Mouse (Mus musculus): ENCODE measurements around the gene Trmt10a. TPM values are rescaled to one million over a fixed set of nuclear protein-coding genes. Genes with fewer than 3 reads are reported as not detected.

Trmt10a gene
- 8.8 and 11.0 TPM in 2 replicates for polyA plus RNA-seq (2016; fragmentation: Nextera tagmentation; extraction: Ambion mirVana)

GRCm38 (mm10) chr3:138143315-138144059 lies at the start of gene Trmt10a:
TSS of gene Trmt10a (plus strand) at chr3:138143448.
- peak within 1 kb of the TSS; percentile 82 for H3K9ac ChIP-seq
- peak within 1 kb of the TSS; percentile 83 for H3K4me2 ChIP-seq
- peak within 1 kb of the TSS; percentile 98 for H3K27ac ChIP-seq
- ATAC-seq = peak; percentile 94
- H3K36me3 ChIP-seq = peaks cover 6% of the 10 kb centered on the region; the same call in 1 of the 2 replicates
- H3K4me1 ChIP-seq = peaks cover 4% of the 10 kb centered on the region
- WGBS (ENCODE audit: insufficient replicate concordance) = under 1% methylated on average over 70 of the region's 70 CpGs
- no peaks in the 10 kb centered on the region for H3K9me3 ChIP-seq (replicated peaks)
- peak within 1 kb of the TSS; percentile 77 for H3K4me3 ChIP-seq
- H3K27me3 ChIP-seq (replicated peaks) = no peaks in the 10 kb centered on the region

DNA sequence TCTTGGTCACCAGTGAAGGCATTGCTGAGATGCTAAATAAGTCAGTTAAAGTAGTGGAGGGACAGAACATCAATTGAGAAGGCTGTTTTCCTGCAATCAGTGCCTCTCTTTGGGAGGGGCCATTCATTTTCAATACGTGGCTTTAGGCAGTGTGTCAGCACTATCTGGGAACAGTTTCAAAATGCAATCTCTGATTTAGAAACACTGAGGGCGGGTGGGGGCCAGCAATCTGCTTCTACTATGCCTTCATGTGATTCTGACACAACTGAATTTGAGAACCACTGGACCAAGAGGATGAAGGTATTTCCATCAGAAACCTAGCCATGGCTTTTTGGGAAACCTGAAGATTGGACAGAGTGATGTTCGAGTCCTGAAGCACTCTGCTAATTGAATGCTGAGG lies 47.9 kb upstream of the Trmt10a start:
- ATAC-seq = no peak
- 54% methylated on average over 3 of the region's 3 CpGs for WGBS (ENCODE audit: insufficient replicate concordance)
- H3K27me3 ChIP-seq (replicated peaks) = no peaks in the 10 kb centered on the region
- H3K4me3 ChIP-seq = no peak overlapping the region
- H3K9ac ChIP-seq = no peak overlapping the region
- H3K9me3 ChIP-seq (replicated peaks) = no peaks in the 10 kb centered on the region
- H3K4me2 ChIP-seq = no peak overlapping the region
- peaks cover 12% of the 10 kb centered on the region for H3K36me3 ChIP-seq
- no peak overlapping the region for H3K27ac ChIP-seq
- no peaks in the 10 kb centered on the region for H3K4me1 ChIP-seq

DNA sequence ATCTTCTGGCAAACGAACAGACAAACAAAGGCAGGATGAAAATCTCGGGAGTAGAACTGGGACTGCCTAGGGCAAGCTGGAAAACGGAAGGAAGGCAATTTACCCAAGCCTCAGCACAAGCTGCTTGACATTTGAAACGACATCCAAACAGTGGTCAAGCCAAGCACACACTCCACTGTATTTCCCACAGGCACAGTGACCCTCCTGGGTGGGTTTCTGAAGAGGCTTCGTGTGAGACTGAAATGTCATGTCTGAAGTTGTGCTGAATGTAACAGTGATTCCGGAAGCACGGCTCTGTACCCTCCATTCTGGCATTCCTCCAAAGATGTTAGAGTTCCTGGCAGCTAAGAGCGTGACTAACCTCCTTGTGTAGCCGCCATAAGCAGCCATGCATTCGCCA lies 47.5 kb upstream of the Trmt10a start:
- H3K9me3 ChIP-seq (replicated peaks) = no peaks in the 10 kb centered on the region
- peaks cover 12% of the 10 kb centered on the region for H3K36me3 ChIP-seq
- no peak overlapping the region for H3K4me3 ChIP-seq
- no peaks in the 10 kb centered on the region for H3K4me1 ChIP-seq
- no peak for ATAC-seq
- no peak overlapping the region for H3K9ac ChIP-seq
- no peak overlapping the region for H3K27ac ChIP-seq
- no peak overlapping the region for H3K4me2 ChIP-seq
- no peaks in the 10 kb centered on the region for H3K27me3 ChIP-seq (replicated peaks)
- 62% methylated on average over 10 of the region's 10 CpGs for WGBS (ENCODE audit: insufficient replicate concordance)

- H3K4me3 ChIP-seq = no peak overlapping the region
- H3K9me3 ChIP-seq (replicated peaks) = no peaks in the 10 kb centered on the region
- no peak overlapping the region for H3K9ac ChIP-seq
- no peaks in the 10 kb centered on the region for H3K27me3 ChIP-seq (replicated peaks)
- peaks cover 12% of the 10 kb centered on the region for H3K36me3 ChIP-seq
- ATAC-seq = no peak
- WGBS (ENCODE audit: insufficient replicate concordance) = 76% methylated on average over 19 of the region's 19 CpGs
- no peak overlapping the region for H3K27ac ChIP-seq
- H3K4me1 ChIP-seq = no peaks in the 10 kb centered on the region
- no peak overlapping the region for H3K4me2 ChIP-seq
These were observed 46.8 kb upstream of the Trmt10a start for GRCm38 (mm10) chr3:138096263-138097028.

GRCm38 (mm10) chr3:138097718-138098117 lies 45.5 kb upstream of the Trmt10a start:
- ATAC-seq = no peak
- peaks cover 12% of the 10 kb centered on the region for H3K36me3 ChIP-seq
- no peaks in the 10 kb centered on the region for H3K9me3 ChIP-seq (replicated peaks)
- H3K4me1 ChIP-seq = no peaks in the 10 kb centered on the region
- WGBS (ENCODE audit: insufficient replicate concordance) = 61% methylated on average over 1 of the region's 1 CpGs
- no peak overlapping the region for H3K4me2 ChIP-seq
- no peak overlapping the region for H3K4me3 ChIP-seq
- H3K9ac ChIP-seq = no peak overlapping the region
- no peaks in the 10 kb centered on the region for H3K27me3 ChIP-seq (replicated peaks)
- H3K27ac ChIP-seq = no peak overlapping the region

DNA sequence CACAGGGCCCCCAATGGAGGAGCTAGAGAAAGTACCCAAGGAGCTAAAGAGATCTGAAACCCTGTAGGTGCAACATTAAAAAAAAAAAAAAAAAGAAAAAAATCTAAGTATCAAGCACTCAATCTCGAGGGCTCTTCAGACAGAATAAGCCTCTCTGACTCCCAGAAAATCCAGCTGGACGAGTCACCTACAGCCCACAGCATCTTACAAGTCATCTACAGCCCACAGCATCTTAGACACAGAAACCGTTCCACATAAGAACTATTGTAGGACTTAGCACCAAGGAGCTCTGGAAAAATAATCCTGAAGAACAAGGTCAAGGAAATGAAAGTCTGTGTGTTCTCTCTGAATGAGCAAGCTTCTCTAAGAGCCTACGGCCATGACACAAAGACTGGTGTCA lies 41.3 kb upstream of the Trmt10a start:
- Histone ChIP-seq H3K4me3 (no peak overlapping the region), H3K27ac (no peak overlapping the region), H3K9ac (no peak overlapping the region), H3K36me3 (peaks cover 5% of the 10 kb centered on the region; the same call in 1 of the 2 replicates), H3K4me1 (no peaks in the 10 kb centered on the region), H3K27me3 (replicated peaks) (no peaks in the 10 kb centered on the region), H3K4me2 (no peak overlapping the region), H3K9me3 (replicated peaks) (no peaks in the 10 kb centered on the region)
- 67% methylated on average over 4 of the region's 4 CpGs for WGBS (ENCODE audit: insufficient replicate concordance)
- no peak for ATAC-seq

GRCm38 (mm10) chr3:138103690-138104089 lies 39.6 kb upstream of the Trmt10a start:
- H3K36me3 ChIP-seq = peaks cover 1% of the 10 kb centered on the region; the same call in 1 of the 2 replicates
- 64% methylated on average over 4 of the region's 4 CpGs for WGBS (ENCODE audit: insufficient replicate concordance)
- no peaks in the 10 kb centered on the region for H3K4me1 ChIP-seq
- H3K27ac ChIP-seq = no peak overlapping the region
- H3K4me2 ChIP-seq = no peak overlapping the region
- no peaks in the 10 kb centered on the region for H3K9me3 ChIP-seq (replicated peaks)
- no peak overlapping the region for H3K4me3 ChIP-seq
- no peak overlapping the region for H3K9ac ChIP-seq
- no peak for ATAC-seq
- H3K27me3 ChIP-seq (replicated peaks) = no peaks in the 10 kb centered on the region

DNA sequence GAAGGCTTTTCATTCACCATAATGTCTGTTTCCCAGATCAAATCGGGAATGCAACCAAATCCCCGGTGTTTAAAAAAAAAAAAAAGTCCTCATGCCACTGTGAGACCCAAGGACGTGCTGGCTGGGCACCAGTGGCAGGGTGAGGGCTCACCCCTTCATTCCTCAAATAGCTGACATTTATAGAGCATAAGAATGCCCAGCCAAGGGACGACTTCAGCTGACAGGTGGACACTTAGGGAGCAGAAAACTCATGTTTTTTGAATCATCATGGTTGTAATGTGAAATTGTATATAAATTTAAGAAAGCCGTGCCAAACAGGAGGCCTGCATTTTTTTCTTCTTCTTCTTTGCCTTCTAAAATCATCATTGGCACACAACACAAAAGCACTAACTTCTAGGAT lies 38.2 kb upstream of the Trmt10a start:
- no peaks in the 10 kb centered on the region for H3K9me3 ChIP-seq (replicated peaks)
- no peaks in the 10 kb centered on the region for H3K27me3 ChIP-seq (replicated peaks)
- H3K36me3 ChIP-seq = no peaks in the 10 kb centered on the region
- H3K9ac ChIP-seq = no peak overlapping the region
- H3K4me2 ChIP-seq = no peak overlapping the region
- 61% methylated on average over 5 of the region's 5 CpGs for WGBS (ENCODE audit: insufficient replicate concordance)
- no peak overlapping the region for H3K4me3 ChIP-seq
- no peaks in the 10 kb centered on the region for H3K4me1 ChIP-seq
- no peak for ATAC-seq
- H3K27ac ChIP-seq = no peak overlapping the region

DNA sequence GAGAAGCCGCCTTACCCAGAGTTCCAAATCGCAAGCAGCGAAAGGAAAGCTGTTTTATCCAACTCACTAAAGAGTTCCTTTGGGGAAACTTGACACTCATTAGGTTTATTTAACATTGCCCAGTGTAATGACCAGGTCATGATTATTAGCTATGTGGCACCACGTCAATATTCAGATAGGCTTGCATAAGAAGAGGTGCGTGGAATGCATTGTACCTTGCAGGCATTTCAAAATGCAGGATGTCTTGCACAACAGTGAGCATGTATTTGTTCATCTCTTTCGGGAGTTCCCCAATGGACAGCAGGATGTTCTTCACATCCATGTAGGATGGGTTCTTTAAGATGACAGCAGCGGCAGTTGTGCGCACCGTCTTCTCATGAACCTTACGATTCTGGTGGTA lies 36.4 kb upstream of the Trmt10a start:
- H3K4me2 ChIP-seq = no peak overlapping the region
- ATAC-seq = no peak
- 84% methylated on average over 10 of the region's 10 CpGs for WGBS (ENCODE audit: insufficient replicate concordance)

GRCm38 (mm10) chr3:138110910-138111782 lies 32.1 kb upstream of the Trmt10a start:
- H3K36me3 ChIP-seq = peaks cover 9% of the 10 kb centered on the region
- peak; percentile 37 for ATAC-seq
- H3K4me3 ChIP-seq = no peak overlapping the region
- no peak overlapping the region for H3K9ac ChIP-seq
- no peak overlapping the region for H3K4me2 ChIP-seq
- H3K9me3 ChIP-seq (replicated peaks) = no peaks in the 10 kb centered on the region
- no peak overlapping the region for H3K27ac ChIP-seq
- WGBS (ENCODE audit: insufficient replicate concordance) = 77% methylated on average over 19 of the region's 19 CpGs
- H3K4me1 ChIP-seq = no peaks in the 10 kb centered on the region
- H3K27me3 ChIP-seq (replicated peaks) = no peaks in the 10 kb centered on the region

More for the DNA sequence above, 36.4 kb upstream of the Trmt10a start:
- Histone ChIP-seq H3K9me3 (replicated peaks) (no peaks in the 10 kb centered on the region), H3K27ac (no peak overlapping the region), H3K4me1 (no peaks in the 10 kb centered on the region), H3K27me3 (replicated peaks) (no peaks in the 10 kb centered on the region), H3K36me3 (peaks cover 6% of the 10 kb centered on the region), H3K4me3 (no peak overlapping the region), H3K9ac (no peak overlapping the region)

DNA sequence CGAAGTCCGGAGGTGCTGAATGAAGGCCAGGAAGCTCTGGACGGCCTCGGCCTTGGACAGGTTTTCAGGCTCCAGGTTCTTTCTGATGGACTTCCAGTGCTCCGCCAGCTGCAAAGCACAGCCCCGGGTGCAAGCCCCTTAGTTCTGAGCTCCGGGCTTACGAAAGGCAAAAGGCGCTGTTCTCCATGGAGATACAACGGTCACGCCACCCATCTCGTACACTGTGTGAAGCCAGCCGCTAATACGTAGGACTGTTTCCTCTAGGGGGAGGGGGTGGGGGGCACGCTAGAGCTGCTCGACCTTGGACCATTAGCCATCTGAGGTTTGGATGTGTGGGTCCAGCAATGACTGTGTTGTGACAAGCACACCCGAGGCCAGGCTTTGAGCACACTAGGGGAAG lies 29.1 kb upstream of the Trmt10a start:
- Histone ChIP-seq H3K27me3 (replicated peaks) (no peaks in the 10 kb centered on the region), H3K36me3 (peaks cover 12% of the 10 kb centered on the region), H3K4me1 (no peaks in the 10 kb centered on the region), H3K9ac (no peak overlapping the region), H3K4me2 (no peak overlapping the region), H3K9me3 (replicated peaks) (no peaks in the 10 kb centered on the region), H3K27ac (no peak overlapping the region), H3K4me3 (no peak overlapping the region)
- WGBS (ENCODE audit: insufficient replicate concordance) = 75% methylated on average over 17 of the region's 17 CpGs
- ATAC-seq = no peak

Data from liver, embryonic 12.5 days (tissue).